Mouse (Mus musculus) heart, embryonic 14.5 days (tissue): ENCODE data around the gene Tead1. TPM values are rescaled to one million over a fixed set of nuclear protein-coding genes. Genes with fewer than 3 reads are reported as not detected.
A peak's percentile ranks its signal among the peaks of the same experiment; 100 is the strongest.

Experiments used
- ATAC-seq: fragments of 200-750 bp; cut with Nextera tagmentation; 2 replicates; pipeline ENCODE4 v1.8.0; 2017; ENCODE audit warnings: low read depth, moderate TSS enrichment; ENCODE audit not compliant: insufficient number of reproducible peaks, insufficient read depth, low FRiP score
- H3K27ac ChIP-seq, 2 experiments: fragments of 200-500 bp in 1 of 2; fragments of 300-500 bp in 1 of 2; sonication (generic) in 1 of 2; replicated peaks in 1 of 2; 2 replicates each; pipeline ENCODE4 v1.5.1; 2012 to 2014; ENCODE audit warnings: low read depth in 2 of 2, low read length in 2 of 2, control low read depth in 1 of 2, mild to moderate bottlenecking in 1 of 2, mixed read lengths in 1 of 2; ENCODE audit not compliant: control insufficient read depth in 1 of 2, insufficient read depth in 1 of 2
- H3K27me3 ChIP-seq: fragments of 300-500 bp; sonication (generic); 2 replicates; pipeline ENCODE4 v1.6.1; 2014; ENCODE audit warnings: mild to moderate bottlenecking, low read length, control low read depth; ENCODE audit not compliant: control insufficient read depth, insufficient read depth
- H3K36me3 ChIP-seq: fragments of 300-500 bp; sonication (generic); 2 replicates; pipeline ENCODE4 v1.6.1; 2014; ENCODE audit warnings: mild to moderate bottlenecking, control low read depth, low read length, mixed read lengths; ENCODE audit not compliant: control insufficient read depth, insufficient read depth
- H3K4me1 ChIP-seq, 2 experiments: fragments of 200-500 bp in 1 of 2; fragments of 300-500 bp in 1 of 2; sonication (generic) in 1 of 2; 2 replicates each; pipeline ENCODE4 v1.6.1; 2012 to 2014; ENCODE audit warnings: low read length in 2 of 2, control low read depth in 1 of 2, mixed read lengths in 1 of 2; ENCODE audit not compliant: control insufficient read depth in 2 of 2, insufficient read depth in 2 of 2
- H3K4me2 ChIP-seq: fragments of 300-500 bp; sonication (generic); 2 replicates; pipeline ENCODE4 v1.6.1; 2014; ENCODE audit warnings: mild to moderate bottlenecking, low read length
- H3K4me3 ChIP-seq, 2 experiments: fragments of 200-500 bp in 1 of 2; fragments of 300-500 bp in 1 of 2; sonication (generic) in 1 of 2; 2 replicates each; pipeline ENCODE4 v1.5.1; 2012 to 2014; ENCODE audit warnings: low read length in 2 of 2, mild to moderate bottlenecking in 2 of 2, control low read depth in 1 of 2, low read depth in 1 of 2, moderate library complexity in 1 of 2; ENCODE audit not compliant: control insufficient read depth in 1 of 2, insufficient read depth in 1 of 2
- H3K9ac ChIP-seq: fragments of 300-500 bp; sonication (generic); 2 replicates; pipeline ENCODE4 v1.6.1; 2014; ENCODE audit warnings: mild to moderate bottlenecking, low read length
- H3K9me3 ChIP-seq: fragments of 300-500 bp; sonication (generic); 2 replicates; pipeline ENCODE4 v1.6.1; 2016; ENCODE audit warnings: low read length, control low read depth; ENCODE audit not compliant: control insufficient read depth
- WGBS: fragments of 180-500 bp; shearing (Covaris S2); extraction: QIAGEN DNeasy Blood & Tissue Kit; methylation state at CpG from one replicate; pipeline ENCODE4 v1.1.7; 2014; 5-methylcytosine and 5-hydroxymethylcytosine counted together
- polyA plus RNA-seq: library from polyadenylated mRNA; unstranded; fragments of >200 nt; fragmentation: Nextera tagmentation; extraction: Ambion mirVana; gene quantifications from 2 replicates; pipeline ENCODE4 v1.2.1, GENCODE M21; 2014

The Tead1 gene
- polyA plus RNA-seq, 1 experiment from 2014 or later, result 40.7 TPM

- H3K4me2 ChIP-seq, result no peak overlapping the region
- peak overlapping the region in 1 of 2 experiments; percentile 26; a peak in 1 of 4 replicates for H3K27ac ChIP-seq
- no peaks in the 10 kb centered on the region for H3K9me3 ChIP-seq
- no peak overlapping the region for H3K4me3 ChIP-seq
- no peaks in the 10 kb centered on the region for H3K27me3 ChIP-seq
- no peak for ATAC-seq
- H3K36me3 ChIP-seq, result no peaks in the 10 kb centered on the region
- peaks cover 18 to 42% of the 10 kb centered on the region in 2 experiments for H3K4me1 ChIP-seq
- WGBS, result 58% methylated on average over 9 of the region's 9 CpGs
- H3K9ac ChIP-seq, result 0 out of 2 replicates have a peak overlapping the region, but pooled peaks have one; percentile 6
Observed at GRCm38 (mm10) chr7:112705870-112706269, 26.8 kb downstream of the Tead1 start.

DNA sequence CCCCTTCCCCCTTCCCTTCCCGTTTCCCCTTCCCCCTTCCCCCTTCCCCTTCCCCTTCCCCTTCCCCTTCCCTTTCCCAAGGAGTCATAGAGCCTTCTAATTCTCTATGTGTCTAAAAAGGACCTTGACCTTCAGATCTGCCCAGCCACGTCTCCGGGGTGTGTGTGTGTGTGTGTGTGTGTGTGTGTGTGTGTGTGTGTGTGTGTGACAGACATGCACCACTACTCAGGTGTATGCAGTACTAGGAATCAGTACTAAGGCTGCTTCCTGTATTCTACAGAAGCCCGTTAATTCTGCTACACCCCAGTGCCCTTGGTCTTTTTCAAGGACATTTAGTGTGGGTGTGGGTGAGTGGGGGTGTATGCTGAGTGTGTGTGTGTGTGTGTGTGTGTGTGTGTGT is 27.6 kb downstream of the Tead1 start:
- ATAC-seq, result no peak

GRCm38 (mm10) chr7:112710409-112711107 is 31.4 kb downstream of the Tead1 start:
- Histone ChIP-seq H3K4me1 (peaks cover 39 to 72% of the 10 kb centered on the region in 2 experiments), H3K4me3 (no peak overlapping the region), H3K27ac (no peak overlapping the region; a peak in 1 of 4 replicates), H3K9ac (no peak overlapping the region), H3K9me3 (no peaks in the 10 kb centered on the region), H3K27me3 (no peaks in the 10 kb centered on the region), H3K4me2 (no peak overlapping the region), H3K36me3 (no peaks in the 10 kb centered on the region)
- 0 out of 2 replicates have a peak, but pooled peaks have one; percentile 14 for ATAC-seq
- WGBS, result 51% methylated on average over 7 of the region's 7 CpGs

More for the DNA sequence above, 27.6 kb downstream of the Tead1 start:
- Histone ChIP-seq H3K9ac (no peak overlapping the region), H3K27me3 (no peaks in the 10 kb centered on the region), H3K9me3 (no peaks in the 10 kb centered on the region), H3K4me2 (no peak overlapping the region), H3K36me3 (no peaks in the 10 kb centered on the region), H3K27ac (no peak overlapping the region), H3K4me1 (peaks cover 22 to 47% of the 10 kb centered on the region in 2 experiments), H3K4me3 (no peak overlapping the region)
- WGBS, result 49% methylated on average over 3 of the region's 4 CpGs

DNA sequence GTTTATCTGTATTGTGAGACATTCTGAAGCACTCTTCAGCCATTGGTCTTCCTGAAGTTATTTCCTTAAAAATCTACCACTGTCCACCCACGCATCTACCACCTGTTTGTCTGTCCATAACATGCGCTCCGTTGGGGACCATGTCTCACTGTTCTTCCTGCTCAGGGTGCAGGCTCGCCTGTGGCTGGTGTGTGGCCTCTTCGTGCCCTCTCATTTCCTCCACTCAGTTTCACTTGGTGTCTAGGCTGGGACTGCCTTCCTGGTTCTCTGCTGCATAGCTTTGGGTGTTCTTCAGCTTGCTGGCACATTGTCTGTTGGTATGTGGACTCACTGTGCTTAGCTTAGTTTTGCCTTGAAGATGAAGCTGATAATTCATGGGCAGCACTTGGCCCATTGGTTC is 32.9 kb downstream of the Tead1 start:
- H3K4me1 ChIP-seq, result peaks cover 41 to 74% of the 10 kb centered on the region in 2 experiments
- H3K9ac ChIP-seq, result no peak overlapping the region
- no peaks in the 10 kb centered on the region for H3K27me3 ChIP-seq
- no peak overlapping the region for H3K4me2 ChIP-seq
- no peak overlapping the region for H3K4me3 ChIP-seq
- WGBS, result 67% methylated on average over 5 of the region's 5 CpGs
- ATAC-seq, result no peak
- no peaks in the 10 kb centered on the region for H3K9me3 ChIP-seq
- H3K36me3 ChIP-seq, result no peaks in the 10 kb centered on the region
- H3K27ac ChIP-seq, result no peak overlapping the region

DNA sequence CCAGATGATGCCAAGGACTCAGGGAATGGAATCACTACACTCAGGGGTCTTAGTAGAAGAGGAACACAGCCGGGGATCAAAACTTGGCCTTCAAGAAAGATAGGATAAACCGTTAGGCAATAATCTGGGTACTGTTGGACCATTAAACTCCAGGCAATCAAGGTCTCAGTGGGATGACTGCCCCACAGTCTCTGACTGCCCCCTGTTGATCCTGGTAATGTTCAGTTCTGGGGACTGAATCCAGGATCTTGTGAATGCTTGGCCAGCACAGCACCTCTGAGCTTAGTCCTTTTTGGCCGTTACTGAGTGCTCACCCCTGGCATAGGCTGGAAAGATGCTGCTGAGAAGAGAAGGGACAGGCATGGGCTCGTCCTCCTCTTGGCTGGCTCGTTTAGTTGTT is 34.4 kb downstream of the Tead1 start:
- Histone ChIP-seq H3K36me3 (no peaks in the 10 kb centered on the region), H3K4me2 (no peak overlapping the region), H3K27me3 (no peaks in the 10 kb centered on the region), H3K4me3 (no peak overlapping the region), H3K9ac (no peak overlapping the region), H3K4me1 (peaks cover 51 to 89% of the 10 kb centered on the region in 2 experiments), H3K9me3 (no peaks in the 10 kb centered on the region), H3K27ac (no peak overlapping the region)
- WGBS, result 49% methylated on average over 5 of the region's 5 CpGs
- ATAC-seq, result no peak

GRCm38 (mm10) chr7:112714783-112715182 is 35.7 kb downstream of the Tead1 start:
- H3K9ac ChIP-seq, result no peak overlapping the region
- H3K4me2 ChIP-seq, result no peak overlapping the region
- no peak overlapping the region for H3K4me3 ChIP-seq
- H3K9me3 ChIP-seq, result no peaks in the 10 kb centered on the region
- no peak overlapping the region; a peak in 1 of 4 replicates for H3K27ac ChIP-seq
- H3K36me3 ChIP-seq, result no peaks in the 10 kb centered on the region
- no peak for ATAC-seq
- no peaks in the 10 kb centered on the region for H3K27me3 ChIP-seq
- WGBS, result 34% methylated on average over 6 of the region's 6 CpGs
- peaks cover 53 to 90% of the 10 kb centered on the region in 2 experiments for H3K4me1 ChIP-seq

DNA sequence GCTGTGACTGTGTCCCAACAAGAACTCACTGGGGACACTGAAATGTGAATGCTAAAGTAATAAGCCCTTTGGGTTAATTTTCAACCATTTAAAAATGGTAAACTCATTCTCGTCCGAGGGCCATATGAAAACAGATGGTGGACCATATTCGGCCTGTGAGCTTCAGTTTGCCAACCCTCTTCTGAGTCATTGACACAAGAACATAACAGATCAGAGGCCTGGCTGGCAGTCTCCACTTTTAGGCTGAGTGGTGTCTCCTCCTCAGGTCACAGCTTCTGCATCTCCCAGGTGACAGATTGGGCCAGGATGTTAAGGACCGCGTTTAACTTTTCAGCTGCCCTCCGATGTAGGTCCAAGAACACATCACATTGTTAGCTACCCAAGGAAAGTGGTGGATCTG is 37.6 kb downstream of the Tead1 start:
- Histone ChIP-seq H3K27ac (peak overlapping the region in 1 of 2 experiments; percentile 19; a peak in 1 of 4 replicates), H3K9me3 (no peaks in the 10 kb centered on the region), H3K4me1 (peaks cover 54 to 88% of the 10 kb centered on the region in 2 experiments), H3K36me3 (no peaks in the 10 kb centered on the region), H3K9ac (0 out of 2 replicates have a peak overlapping the region, but pooled peaks have one; percentile 25), H3K4me3 (no peak overlapping the region), H3K27me3 (no peaks in the 10 kb centered on the region), H3K4me2 (no peak overlapping the region)
- 68% methylated on average over 6 of the region's 6 CpGs for WGBS
- ATAC-seq, result no peak
